Mouse (Mus musculus) forebrain, embryonic 12.5 days (tissue): ENCODE results near the gene Rpl10a. TPM values are rescaled to one million over a fixed set of nuclear protein-coding genes. Genes with fewer than 3 reads are reported as not detected.
"Not testable (repeated sequence)": the region's sequence is repeated elsewhere in the genome, so short reads cannot be mapped to it uniquely, and the experiment has no call there.

Experiments used
- ATAC-seq: fragments of 200-750 bp; cut with Nextera tagmentation; 2 replicates; pipeline ENCODE4 v1.8.0; 2017; ENCODE audit warnings: moderate TSS enrichment; ENCODE audit not compliant: low FRiP score
- H3K27ac ChIP-seq: fragments of 300-500 bp; sonication (generic); 2 replicates; pipeline ENCODE4 v1.5.1; 2016; ENCODE audit warnings: mild to moderate bottlenecking
- H3K27me3 ChIP-seq: fragments of 300-500 bp; sonication (generic); 2 replicates; pipeline ENCODE4 v1.6.1; 2016; ENCODE audit warnings: mild to moderate bottlenecking
- H3K36me3 ChIP-seq: fragments of 300-500 bp; sonication (generic); replicated peaks from 2 replicates; pipeline ENCODE4 v1.6.1; 2016; ENCODE audit warnings: mild to moderate bottlenecking
- H3K4me1 ChIP-seq: fragments of 300-500 bp; sonication (generic); 2 replicates; pipeline ENCODE4 v1.6.1; 2016
- H3K4me2 ChIP-seq: fragments of 300-500 bp; sonication (generic); 2 replicates; pipeline ENCODE4 v1.6.1; 2016; ENCODE audit warnings: mild to moderate bottlenecking, moderate library complexity
- H3K4me3 ChIP-seq: fragments of 300-500 bp; sonication (generic); replicated peaks from 2 replicates; pipeline ENCODE4 v1.5.1; 2016; ENCODE audit warnings: mild to moderate bottlenecking
- H3K9ac ChIP-seq: fragments of 300-500 bp; sonication (generic); 2 replicates; pipeline ENCODE4 v1.6.1; 2016; ENCODE audit warnings: mild to moderate bottlenecking
- H3K9me3 ChIP-seq: fragments of 300-500 bp; sonication (generic); 2 replicates; pipeline ENCODE4 v1.6.1; 2016
- WGBS: fragments of 180-500 bp; shearing (Covaris S2); methylation state at CpG from one replicate; pipeline ENCODE4 v1.1.7; 2016; 5-methylcytosine and 5-hydroxymethylcytosine counted together
- polyA plus RNA-seq: library from polyadenylated mRNA; unstranded; fragments of >200 nt; fragmentation: Nextera tagmentation; extraction: Ambion mirVana; gene quantifications from 2 replicates; pipeline ENCODE4 v1.2.1, GENCODE M21; 2016

The Rpl10a gene
- polyA plus RNA-seq, 1 experiment from 2014 or later = 384 TPM

DNA sequence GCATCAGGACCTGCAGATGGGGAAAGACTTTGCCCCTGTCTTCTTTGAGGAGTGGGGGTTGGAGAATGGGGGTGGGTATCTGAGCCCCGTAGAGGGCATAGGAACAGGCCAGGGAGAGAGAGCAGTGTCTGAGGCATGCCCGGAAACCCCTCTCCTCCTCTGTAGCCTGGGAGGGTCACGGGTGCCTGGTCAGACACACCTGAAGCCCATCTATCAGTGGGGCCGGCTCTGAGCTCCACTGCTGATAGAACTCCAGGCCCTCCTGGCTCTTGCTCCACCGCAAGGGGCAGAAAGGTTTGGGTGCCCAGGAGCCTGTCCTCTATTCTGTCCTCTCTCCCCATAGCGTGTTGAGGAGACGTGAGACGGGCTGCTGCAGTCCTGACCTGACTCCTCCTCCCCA, 2.5 kb upstream of the Rpl10a start:
- Histone ChIP-seq H3K27me3 (no peaks in the 10 kb centered on the region), H3K36me3 (peaks cover 41% of the 10 kb centered on the region), H3K4me2 (no peak overlapping the region), H3K9me3 (peaks cover 6% of the 10 kb centered on the region; the same call in 1 of the 2 replicates), H3K27ac (no peak overlapping the region), H3K4me3 (no peak overlapping the region), H3K9ac (no peak overlapping the region), H3K4me1 (peaks cover 21% of the 10 kb centered on the region)
- no peak for ATAC-seq
- 93% methylated on average over 8 of the region's 8 CpGs for WGBS

DNA sequence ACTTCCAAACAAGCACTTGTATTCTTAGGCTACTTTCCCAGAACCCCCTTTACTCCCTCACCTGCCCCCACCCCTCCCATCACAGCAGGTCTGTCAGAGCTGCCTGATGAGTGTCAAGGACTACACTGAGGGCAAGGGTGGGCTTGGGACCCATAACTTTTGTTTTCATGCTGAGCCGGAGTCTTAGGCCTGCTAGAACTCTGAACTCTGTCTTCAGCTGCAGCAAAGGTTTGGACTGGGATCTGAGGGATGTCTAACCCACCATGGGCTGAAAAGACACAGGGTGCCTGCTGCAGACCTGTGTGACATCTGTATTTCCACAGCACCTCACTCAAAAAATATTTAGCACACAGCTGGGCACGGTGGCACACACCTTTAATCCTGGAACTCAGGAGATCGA, 1.3 kb upstream of the Rpl10a start:
- Histone ChIP-seq H3K9ac (no peak overlapping the region), H3K4me2 (no peak overlapping the region), H3K4me1 (peaks cover 21% of the 10 kb centered on the region), H3K36me3 (peaks cover 50% of the 10 kb centered on the region), H3K27me3 (no peaks in the 10 kb centered on the region), H3K9me3 (peaks cover 6% of the 10 kb centered on the region; the same call in 1 of the 2 replicates), H3K4me3 (no peak overlapping the region), H3K27ac (no peak overlapping the region)
- WGBS = 82% methylated on average over 3 of the region's 3 CpGs
- no peak for ATAC-seq

DNA sequence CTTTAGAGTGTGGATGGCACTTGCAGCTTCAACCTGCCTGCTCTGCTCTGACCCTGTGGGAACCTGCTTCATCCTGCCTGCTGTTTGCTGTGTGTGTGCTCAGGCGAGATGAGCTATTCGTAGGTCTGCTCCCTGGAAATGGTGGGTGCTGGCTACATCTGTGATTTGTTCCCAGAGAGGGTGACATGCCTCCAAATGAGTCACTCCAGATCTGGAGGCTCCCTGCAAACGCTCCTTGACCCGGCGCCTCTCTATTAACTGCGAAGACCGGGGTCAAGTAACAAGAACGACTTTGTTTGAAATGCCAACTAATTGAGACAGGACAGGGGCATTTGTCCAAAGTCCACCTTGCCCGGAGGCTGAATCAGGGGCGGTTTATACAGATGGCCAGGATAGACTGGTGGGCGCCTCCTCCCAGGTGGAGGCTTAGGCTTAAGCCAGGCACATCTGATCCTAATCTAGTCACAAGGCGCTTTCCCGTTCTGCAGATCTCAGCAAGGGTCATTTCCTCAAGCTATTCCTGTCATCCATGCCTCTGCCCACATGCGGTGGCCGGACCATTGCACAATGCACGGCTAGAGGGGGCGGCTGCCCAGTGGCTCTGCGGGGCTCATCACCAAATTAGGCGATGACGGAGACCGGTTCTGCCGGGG, 472 bp upstream of the Rpl10a start:
- Histone ChIP-seq H3K9ac (peak overlapping the region; percentile 99), H3K27me3 (no peaks in the 10 kb centered on the region), H3K27ac (peak overlapping the region; percentile 96), H3K4me3 (peak overlapping the region; percentile 90), H3K4me2 (peak overlapping the region; percentile 87), H3K36me3 (peaks cover 44% of the 10 kb centered on the region), H3K4me1 (peaks cover 21% of the 10 kb centered on the region), H3K9me3 (peaks cover 6% of the 10 kb centered on the region; the same call in 1 of the 2 replicates)
- peak; percentile 64 for ATAC-seq
- 10% methylated on average over 22 of the region's 22 CpGs for WGBS

DNA sequence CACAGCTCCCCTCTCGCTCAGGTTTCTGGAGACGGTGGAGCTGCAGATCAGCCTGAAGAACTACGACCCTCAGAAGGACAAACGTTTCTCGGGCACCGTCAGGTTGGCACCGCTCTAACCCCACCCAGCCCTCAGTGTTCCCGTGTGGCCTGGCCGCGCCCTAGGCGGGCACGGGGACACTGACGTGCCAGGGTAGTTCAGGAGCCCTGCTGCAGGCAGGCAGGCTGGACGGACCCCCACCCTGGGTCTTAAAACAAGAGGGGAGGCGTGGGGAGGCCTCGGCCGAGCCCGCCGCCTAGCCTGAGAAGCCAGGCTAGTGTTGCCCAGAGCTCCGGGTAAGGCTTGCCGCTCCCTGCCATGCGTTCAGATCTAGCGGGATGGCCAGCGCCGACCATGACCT, 675 bp downstream of the Rpl10a start:
- Histone ChIP-seq H3K4me2 (peak overlapping the region; percentile 87), H3K4me3 (peak overlapping the region; percentile 90), H3K9me3 (peaks cover 6% of the 10 kb centered on the region; the same call in 1 of the 2 replicates), H3K4me1 (peaks cover 30% of the 10 kb centered on the region), H3K27me3 (no peaks in the 10 kb centered on the region), H3K27ac (peak overlapping the region; percentile 96), H3K9ac (peak overlapping the region; percentile 99), H3K36me3 (peaks cover 41% of the 10 kb centered on the region)
- under 1% methylated on average over 25 of the region's 25 CpGs for WGBS
- ATAC-seq = peak; percentile 9

DNA sequence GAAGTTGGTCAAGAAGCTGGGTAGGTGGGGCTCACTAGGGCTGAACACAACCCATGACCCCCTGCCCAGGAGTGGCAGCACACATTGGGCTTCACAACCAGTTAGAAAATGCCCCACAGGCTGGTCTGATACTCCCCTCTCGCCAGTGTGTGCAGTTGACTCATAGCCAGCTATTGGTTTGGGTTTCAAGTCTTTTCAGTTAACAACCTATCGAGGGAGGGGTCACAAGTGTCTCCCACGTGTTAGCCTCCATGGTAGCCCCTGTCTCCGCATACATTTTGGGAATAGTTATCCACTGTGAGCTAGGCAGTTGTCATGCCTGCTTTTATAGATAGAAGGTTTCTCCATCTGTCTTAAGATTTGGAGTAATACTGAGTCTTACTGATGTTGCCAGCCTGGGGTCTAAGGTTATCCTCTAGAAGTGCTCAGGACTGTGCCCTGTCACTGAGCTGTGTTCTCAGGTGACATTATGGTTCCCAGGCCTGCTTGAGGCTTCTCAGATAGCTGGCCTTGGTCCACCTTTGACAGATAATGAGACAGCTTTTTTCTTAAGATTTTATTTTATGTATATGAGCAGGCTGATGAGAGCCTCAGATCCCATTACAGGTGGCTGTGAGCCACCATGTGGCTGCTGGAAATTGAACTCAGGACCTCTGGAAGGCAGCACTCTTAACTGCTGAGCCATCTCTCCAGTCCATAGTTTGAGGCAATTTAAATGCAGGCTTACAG, 1.4 kb downstream of the Rpl10a start:
- Histone ChIP-seq H3K4me3 (peak overlapping the region; percentile 90), H3K27me3 (no peaks in the 10 kb centered on the region)

DNA sequence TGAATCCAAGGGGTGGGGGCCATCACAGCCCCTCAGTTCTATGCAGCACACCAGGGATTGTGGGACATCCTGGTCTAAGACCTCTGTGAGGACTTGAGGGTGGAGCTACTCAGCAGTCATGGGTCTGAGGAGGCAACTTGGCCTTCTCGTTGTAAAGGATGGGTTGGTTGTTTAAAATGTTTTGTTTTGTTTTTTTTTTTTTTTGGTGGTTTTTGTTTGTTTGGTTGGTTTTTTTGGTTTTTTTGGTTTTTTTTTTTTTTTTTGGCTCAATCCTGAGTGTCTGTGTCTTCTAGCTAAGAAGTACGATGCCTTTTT, 1.9 kb downstream of the Rpl10a start:
- peak overlapping the region; percentile 87 for H3K4me2 ChIP-seq
- H3K27me3 ChIP-seq = no peaks in the 10 kb centered on the region
- 57% methylated on average over 2 of the region's 2 CpGs for WGBS
- peaks cover 38% of the 10 kb centered on the region for H3K36me3 ChIP-seq
- 0 out of 2 replicates have a peak overlapping the region, but pooled peaks have one; percentile 47 for H3K27ac ChIP-seq
- no peak for ATAC-seq
- H3K9me3 ChIP-seq = no peaks in the 10 kb centered on the region
- peak overlapping the region; percentile 90 for H3K4me3 ChIP-seq
- peaks cover 30% of the 10 kb centered on the region for H3K4me1 ChIP-seq
- H3K9ac ChIP-seq = peak overlapping the region; percentile 99

More for the DNA sequence above, 1.4 kb downstream of the Rpl10a start:
- Histone ChIP-seq H3K36me3 (peaks cover 34% of the 10 kb centered on the region), H3K4me1 (peaks cover 30% of the 10 kb centered on the region), H3K4me2 (peak overlapping the region; percentile 87), H3K9ac (peak overlapping the region; percentile 99), H3K9me3 (peaks cover under 1% of the 10 kb centered on the region; the same call in 1 of the 2 replicates), H3K27ac (peak overlapping the region; percentile 96)
- WGBS = 8% methylated on average over 4 of the region's 4 CpGs
- ATAC-seq = no peak

DNA sequence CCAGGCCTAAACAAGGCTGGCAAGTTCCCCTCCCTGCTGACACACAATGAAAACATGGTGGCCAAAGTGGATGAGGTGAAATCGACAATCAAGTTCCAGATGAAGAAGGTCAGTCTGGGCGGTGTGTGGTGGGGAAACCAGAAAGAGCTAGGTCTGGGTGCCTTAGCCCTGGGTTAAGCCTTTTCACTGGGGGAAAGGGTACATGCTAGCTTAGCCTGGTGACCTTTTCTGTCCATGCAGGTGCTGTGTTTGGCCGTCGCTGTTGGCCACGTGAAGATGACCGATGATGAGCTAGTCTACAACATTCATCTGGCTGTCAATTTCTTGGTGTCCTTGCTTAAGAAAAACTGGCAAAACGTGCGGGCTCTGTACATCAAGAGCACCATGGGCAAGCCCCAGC, 2.3 kb downstream of the Rpl10a start:
- Histone ChIP-seq H3K36me3 (peaks cover 38% of the 10 kb centered on the region), H3K4me1 (peaks cover 30% of the 10 kb centered on the region)
- not testable (repeated sequence) for H3K27ac ChIP-seq, H3K4me2 ChIP-seq, H3K9me3 ChIP-seq, H3K4me3 ChIP-seq, ATAC-seq, H3K27me3 ChIP-seq, H3K9ac ChIP-seq
- WGBS = 78% methylated on average over 8 of the region's 8 CpGs

DNA sequence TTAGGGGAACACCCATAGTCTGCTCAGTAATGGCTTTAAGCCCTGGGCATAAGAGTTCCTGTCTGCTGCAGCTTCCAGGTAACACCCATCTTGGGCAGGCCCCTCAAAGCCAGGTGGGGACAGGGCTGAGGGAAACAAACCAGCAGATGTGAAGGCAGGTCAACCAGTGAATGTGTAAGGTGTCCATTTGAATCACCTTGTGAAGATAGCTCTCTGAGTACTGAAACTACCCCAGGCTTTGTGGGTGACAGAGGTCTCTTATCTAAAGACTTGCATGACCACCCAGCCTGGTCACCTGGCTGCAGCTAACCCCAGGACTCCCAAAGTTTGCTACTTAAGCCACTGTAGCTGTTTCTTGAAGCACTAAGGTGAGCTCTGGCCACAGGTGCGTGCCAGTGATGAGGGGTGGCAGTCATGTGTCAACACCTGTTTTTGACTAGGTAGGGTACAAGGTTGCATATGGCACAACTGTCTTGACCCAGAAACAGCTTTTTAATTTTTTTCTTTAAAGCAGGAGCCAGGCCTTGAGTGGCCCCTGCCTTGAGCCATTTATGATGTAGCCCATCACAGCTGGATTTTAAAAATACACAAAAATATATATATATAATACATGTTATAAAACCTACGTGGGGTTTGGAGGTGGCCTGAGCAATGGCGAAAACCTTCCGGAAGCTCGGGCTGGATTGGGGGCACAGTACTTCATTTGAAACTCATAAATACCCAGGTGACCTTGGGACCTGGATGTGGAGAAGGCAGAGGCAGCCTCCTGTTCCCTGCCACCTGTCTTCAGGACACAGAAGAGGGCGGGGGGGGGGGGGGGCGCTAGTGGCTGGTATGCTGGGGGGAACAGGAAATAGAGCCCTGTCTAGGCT, 3.2 kb downstream of the Rpl10a start:
- H3K4me2 ChIP-seq = no peak overlapping the region
- WGBS = 41% methylated on average over 5 of the region's 7 CpGs
- peak overlapping the region; percentile 25; the same call in 1 of the 2 replicates for H3K27ac ChIP-seq
- H3K4me1 ChIP-seq = peaks cover 30% of the 10 kb centered on the region
- no peak overlapping the region for H3K4me3 ChIP-seq
- H3K9ac ChIP-seq = no peak overlapping the region
- H3K9me3 ChIP-seq = no peaks in the 10 kb centered on the region
- H3K36me3 ChIP-seq = peaks cover 36% of the 10 kb centered on the region
- no peak for ATAC-seq
- no peaks in the 10 kb centered on the region for H3K27me3 ChIP-seq

DNA sequence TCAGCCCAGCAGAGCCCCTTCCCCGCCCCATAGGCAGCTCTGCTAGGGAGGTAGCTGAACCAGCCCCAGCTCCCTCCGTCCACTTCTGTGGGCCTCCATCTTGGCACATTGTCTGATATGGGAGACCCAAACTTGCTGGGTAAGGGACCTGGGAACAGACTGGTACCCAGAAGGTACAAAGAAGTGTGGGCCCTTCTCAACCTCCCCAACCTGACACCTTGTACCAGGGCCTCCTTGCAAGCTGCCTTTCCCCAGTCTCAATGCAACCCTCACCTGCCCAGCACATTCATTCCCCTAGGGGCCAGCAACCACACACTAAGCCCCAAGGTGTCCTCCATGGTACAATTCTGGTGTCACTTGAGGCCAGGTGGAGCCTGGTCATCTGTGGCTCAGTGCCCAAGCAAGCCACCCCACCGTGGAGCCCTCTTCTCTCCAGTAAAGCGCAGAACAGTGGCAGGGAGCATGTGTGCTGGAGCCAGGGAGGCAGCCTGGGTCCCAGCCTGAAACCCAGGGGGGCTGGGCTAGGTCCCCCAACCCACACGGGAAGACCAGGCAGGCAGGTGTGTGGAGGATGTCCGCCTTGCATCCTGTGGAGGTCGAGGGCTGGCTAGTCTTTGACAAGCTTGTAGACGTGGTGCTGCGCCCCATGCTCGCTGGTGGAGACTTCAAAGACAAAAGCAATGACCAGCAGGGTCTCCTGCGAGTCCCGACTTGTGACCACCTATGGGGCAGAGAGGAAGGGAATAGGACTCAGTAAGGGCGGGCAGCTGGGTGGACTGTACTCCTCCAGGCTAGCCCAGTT, 4.0 kb downstream of the Rpl10a start:
- Histone ChIP-seq H3K4me3 (no peak overlapping the region), H3K27ac (peak overlapping the region; percentile 25; the same call in 1 of the 2 replicates), H3K4me1 (peaks cover 30% of the 10 kb centered on the region)

DNA sequence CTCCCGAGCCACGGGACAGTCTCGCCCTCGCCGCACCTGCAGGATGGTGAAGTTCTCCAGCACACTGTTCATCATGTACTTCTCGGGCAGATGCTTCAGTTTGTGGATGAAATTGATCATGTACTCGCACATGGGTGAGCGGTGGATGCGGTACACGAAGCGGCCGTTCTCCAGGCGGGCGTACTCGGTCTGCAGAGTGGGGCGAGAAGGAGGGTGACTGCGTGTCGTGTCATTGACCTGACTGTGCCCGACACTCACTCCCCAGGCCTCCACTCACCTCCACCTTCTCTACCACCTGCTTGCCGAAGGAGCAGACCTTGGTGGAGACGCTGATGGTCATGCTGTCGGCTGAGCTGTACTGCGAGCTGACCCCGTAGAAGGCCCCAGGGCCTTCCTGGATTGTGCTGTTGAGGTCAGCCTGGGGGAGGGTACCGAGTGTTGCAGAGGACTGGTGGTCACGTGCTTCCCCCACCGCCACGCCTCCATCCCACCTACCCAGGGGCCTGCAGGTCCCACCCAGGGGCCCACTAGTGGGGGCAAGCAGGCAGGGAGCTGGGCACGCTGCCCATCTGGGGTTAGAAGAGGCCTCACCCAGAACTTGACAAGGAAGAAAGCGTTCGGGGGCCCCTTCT, 4.8 kb downstream of the Rpl10a start:
- peak overlapping the region; percentile 36; the same call in 1 of the 2 replicates for H3K27ac ChIP-seq
- H3K27me3 ChIP-seq = no peaks in the 10 kb centered on the region
- ATAC-seq = no peak
- peaks cover 35% of the 10 kb centered on the region for H3K36me3 ChIP-seq
- no peaks in the 10 kb centered on the region for H3K9me3 ChIP-seq
- 58% methylated on average over 31 of the region's 31 CpGs for WGBS
- H3K9ac ChIP-seq = no peak overlapping the region
- no peak overlapping the region for H3K4me3 ChIP-seq
- H3K4me2 ChIP-seq = no peak overlapping the region
- peaks cover 23% of the 10 kb centered on the region for H3K4me1 ChIP-seq

More for the DNA sequence above, 4.0 kb downstream of the Rpl10a start:
- Histone ChIP-seq H3K36me3 (peaks cover 35% of the 10 kb centered on the region), H3K4me2 (no peak overlapping the region), H3K27me3 (no peaks in the 10 kb centered on the region), H3K9ac (no peak overlapping the region), H3K9me3 (no peaks in the 10 kb centered on the region)
- no peak for ATAC-seq
- 49% methylated on average over 13 of the region's 13 CpGs for WGBS

DNA sequence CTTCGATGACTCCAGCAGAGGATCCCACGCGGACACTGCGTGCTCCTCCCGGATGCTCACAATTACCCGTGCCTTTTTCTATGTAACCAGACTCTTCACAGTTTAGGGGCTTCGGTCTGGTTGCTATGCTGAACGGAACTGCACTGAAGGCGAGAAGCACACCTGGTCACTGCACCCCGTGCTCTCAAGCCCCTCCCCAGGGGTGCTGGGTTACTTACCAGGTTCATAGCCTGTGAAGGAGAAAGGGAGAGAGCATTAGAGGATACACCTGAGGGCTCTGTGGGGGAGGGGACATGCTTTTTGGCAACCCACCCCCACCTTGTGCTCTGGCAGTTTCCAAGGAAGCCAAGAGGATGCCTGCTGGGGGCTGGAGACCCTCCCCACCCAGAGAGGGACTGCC, 7.0 kb downstream of the Rpl10a start:
- Histone ChIP-seq H3K9me3 (no peaks in the 10 kb centered on the region), H3K4me3 (no peak overlapping the region), H3K27me3 (no peaks in the 10 kb centered on the region), H3K4me1 (peaks cover 9% of the 10 kb centered on the region), H3K27ac (no peak overlapping the region), H3K36me3 (peaks cover 33% of the 10 kb centered on the region), H3K9ac (no peak overlapping the region), H3K4me2 (no peak overlapping the region)
- ATAC-seq = no peak
- 79% methylated on average over 10 of the region's 10 CpGs for WGBS
